Mouse (Mus musculus) olfactory bulb, adult 2 months (tissue): Measurements from ENCODE around the gene Stum.

Experiments used
- CTCF ChIP-seq: fragments of 200-500 bp; IDR thresholded peaks from 2 replicates; pipeline ENCODE4 v1.5.1; 2012; ENCODE audit warnings: low read depth, mild to moderate bottlenecking, low read length, moderate library complexity; ENCODE audit not compliant: insufficient read depth
- POLR2A ChIP-seq: fragments of 200-500 bp; IDR thresholded peaks from 2 replicates; pipeline ENCODE4 v1.6.1; 2012; ENCODE audit warnings: mild to moderate bottlenecking, low read depth, low read length, moderate library complexity; ENCODE audit not compliant: insufficient read depth

GRCm38 (mm10) chr1:180439496-180439895, 43.8 kb downstream of the Stum start:
- TF ChIP-seq CTCF = no peak
- no peak for TF ChIP-seq POLR2A
